Mouse (Mus musculus): ENCODE data around the gene Prkci.

Prkci gene

DNA sequence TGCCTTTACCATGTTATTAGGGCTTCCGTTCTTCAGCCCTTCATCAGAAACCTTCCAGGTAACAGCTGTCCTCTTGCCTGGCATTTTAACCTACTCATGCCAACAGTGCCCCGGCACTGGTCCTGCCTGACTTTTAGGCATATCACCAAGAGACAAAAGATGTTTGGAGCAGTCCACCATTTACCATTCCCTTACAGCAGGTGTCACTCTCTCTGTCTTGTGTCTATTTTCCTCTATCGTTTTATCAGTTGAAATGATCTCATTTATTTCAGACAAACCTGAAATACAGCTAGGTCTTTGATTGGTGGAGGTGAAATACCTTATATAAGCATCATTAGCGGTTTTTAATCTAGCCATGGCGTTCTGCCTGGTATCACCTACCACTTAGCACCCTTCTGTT, 53.5 kb downstream of the Prkci start:
- no peak for DNase-seq

DNA sequence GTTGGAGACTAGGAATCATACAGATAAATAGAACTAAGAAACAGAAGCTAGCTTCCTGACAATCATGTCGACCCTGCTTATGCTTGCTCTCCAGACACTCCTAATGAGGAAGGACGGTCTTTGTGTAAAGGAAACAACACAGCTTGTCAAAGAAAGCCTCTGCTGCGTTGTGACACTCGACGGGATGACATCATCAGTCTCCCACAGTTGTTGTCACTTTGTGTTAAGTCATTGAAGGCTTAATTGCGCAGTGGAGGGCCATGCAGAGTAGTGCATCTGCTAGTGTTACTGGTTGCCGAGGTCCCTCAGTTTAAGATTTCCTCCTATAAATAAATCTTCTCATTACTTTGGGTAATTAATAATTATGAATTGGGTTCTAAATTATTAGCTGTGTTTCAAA, 54.8 kb downstream of the Prkci start:
- DNase-seq: no peak

DNA sequence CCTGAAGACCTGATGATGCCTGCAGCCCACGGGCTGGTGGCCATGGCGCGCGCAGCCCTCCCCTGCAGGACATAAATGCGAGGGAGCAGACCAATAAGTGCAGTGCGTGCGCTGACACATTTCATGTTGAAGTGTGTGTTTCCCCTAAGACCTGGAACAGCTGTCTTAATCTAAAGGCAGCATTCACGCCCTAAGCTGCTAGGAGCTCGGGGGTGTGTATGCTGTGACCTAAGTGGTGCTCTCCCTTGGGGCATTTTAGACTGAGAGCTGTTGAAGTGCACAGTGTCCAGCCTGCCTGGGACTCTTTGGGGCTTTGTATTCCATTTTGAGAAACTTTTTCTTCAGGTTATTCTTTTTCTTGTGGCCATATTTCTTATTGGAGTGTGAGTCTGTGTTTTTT, 56.2 kb downstream of the Prkci start:
- DNase-seq: no peak

DNA sequence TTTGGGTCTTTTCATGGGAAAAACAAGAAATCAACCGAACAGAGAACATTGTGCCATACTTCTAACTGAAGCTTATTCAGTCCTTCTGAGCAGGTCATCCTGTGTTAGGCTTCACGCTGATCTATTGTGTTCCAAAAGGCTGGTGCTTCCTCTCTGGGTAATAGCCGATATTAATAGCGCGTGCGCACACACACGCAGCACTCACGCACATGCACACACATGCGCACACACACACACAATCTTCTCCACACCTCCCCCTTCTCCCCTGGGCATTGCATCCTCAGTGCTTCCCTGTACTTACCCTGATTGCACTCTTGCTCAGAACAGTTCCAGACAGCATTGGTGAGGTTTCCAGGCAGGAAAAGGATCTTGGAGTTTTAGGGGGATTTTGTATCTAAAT, 57.6 kb downstream of the Prkci start:
- no peak for DNase-seq

DNA sequence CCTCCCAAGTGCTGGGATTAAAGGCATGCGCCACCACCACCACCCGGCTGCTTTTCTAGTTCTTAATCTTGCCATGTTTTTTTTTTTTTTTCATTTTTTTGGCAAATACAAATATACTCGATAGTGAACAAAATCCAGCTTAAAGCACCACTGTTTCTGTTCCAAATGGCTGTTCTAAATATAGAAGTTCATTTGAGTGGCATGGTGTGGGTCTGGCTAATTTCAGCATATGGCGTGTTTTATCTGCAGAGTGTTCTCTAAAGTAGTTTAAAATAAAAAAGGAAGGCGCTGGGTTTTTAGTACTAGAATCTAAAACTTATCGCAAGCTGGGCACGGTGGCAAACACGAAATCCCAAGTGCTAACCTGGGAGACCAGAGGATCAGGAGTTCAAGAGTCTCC, 59.3 kb downstream of the Prkci start:
- no peak for DNase-seq

DNA sequence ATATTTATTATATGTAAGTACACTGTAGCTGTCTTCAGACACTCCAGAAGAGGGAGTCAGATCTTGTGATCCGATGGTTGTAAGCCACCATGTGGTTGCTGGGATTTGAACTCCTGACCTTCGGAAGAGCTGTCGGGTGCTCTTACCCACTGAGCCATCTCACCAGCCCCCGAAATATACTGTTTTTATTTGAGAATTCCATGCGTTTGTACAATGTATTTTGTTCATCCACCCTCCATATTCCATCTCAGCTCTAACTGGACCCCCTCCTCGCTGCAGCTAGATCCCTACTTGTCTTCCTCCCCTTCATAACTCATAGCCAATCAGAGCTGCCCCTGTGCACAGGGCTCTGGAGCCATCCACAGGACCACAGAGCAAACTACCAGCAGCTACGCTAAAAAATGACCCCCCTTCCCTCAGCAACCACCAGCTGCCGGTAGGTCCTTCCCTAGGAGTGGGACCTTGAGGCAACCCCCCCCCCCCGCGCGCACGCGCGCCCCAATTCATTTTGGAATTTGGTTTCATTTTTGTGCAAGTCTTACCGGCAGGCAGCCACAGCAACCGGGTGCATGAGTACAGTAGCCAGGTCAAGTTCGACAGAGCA, 60.6 kb downstream of the Prkci start:
- no peak for DNase-seq

DNA sequence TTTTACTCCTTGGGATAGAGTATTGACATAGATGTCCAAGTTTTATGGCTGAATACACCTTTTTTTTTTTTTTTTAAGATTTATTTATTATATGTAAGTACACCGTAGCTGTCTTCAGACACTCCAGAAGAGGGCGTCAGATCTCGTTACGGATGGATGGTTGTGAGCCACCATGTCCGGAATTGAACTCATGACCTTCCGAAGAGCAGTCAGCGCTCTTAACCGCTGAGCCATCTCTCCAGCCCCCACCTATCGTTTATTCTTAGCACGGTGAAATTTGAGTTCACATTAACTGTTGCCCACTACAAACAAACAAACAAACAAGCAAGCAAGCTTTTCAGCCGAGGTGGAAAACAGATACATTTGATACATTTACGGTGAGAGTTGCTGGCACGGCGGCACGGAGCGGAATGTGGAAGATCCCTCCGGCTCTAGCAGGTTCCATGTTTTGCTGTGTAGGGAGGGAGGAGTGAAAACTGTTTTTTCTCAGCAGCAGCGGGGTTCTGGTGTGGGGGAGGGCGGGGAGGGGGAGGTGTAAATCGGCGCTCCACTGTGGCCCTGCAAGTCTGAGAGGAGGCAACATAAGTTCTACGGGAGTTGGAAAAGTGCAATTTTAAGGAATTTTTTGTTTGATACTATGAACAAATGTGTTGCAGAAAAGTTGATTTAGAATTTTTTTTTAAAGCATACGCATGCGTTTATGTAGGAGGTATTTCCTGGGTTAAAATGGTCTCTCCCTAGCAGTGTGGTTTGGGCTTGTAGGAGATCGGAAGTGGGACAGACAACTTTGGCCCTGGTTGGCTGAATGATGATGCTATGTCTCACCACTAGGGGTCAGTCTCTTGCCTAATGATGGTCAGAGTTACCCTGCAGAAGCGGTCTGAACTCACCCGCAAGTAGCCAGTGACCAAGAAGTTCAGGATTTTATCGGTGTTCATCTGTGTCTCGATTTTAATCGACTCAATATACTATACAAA, 61.4 kb downstream of the Prkci start:
- peak; percentile 95 for DNase-seq

DNA sequence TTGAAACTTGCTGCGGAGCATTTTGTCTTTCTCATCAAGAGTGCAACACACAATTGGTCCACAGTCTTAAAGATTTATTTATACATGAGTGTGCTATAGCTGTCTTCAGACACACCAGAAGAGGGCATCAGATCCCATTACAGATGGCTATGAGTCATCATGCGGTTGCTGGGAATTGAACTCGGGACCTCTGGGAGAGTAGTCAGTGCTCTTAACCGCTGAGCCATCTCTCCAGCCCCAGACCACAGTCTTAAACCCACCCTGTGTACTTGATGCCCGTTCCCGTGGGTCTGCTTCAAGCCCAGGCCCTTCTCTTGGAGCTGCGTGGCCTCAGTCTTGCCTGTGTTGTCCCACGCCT, 65.2 kb downstream of the Prkci start:
- no peak for DNase-seq

DNA sequence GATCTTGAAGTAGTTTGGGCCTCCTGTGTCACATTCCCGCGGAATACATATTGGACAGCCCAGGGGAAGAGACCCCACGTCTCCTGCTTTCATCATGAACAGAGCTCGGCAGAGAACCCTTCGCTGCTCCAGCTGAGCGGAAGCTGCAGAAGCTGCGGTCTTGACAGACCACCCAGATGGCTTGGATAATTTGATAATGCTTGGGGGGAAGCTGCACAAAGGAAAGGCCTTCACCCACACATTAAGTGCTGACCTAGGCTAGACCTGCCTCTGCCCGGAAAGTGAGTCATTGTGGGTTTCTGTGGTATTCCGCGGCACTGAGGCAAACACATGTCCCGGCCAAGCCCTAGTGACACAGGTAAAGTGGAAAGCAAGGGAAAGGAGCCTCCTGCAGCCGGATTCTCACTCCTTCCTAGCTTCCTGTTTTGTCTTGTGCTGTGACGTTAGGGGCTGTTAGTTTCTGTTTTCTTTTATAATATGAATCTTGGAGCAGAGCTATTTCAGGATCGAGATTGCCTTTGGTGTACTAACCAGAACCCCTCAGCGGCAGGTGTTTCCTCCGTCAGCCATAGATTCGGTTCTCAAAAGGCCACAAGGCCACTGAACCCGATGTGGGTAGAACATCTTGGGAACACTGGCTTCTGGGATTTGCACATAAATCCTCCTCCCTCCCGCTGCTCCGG, 65.7 kb downstream of the Prkci start:
- peak; percentile 36 for DNase-seq

DNA sequence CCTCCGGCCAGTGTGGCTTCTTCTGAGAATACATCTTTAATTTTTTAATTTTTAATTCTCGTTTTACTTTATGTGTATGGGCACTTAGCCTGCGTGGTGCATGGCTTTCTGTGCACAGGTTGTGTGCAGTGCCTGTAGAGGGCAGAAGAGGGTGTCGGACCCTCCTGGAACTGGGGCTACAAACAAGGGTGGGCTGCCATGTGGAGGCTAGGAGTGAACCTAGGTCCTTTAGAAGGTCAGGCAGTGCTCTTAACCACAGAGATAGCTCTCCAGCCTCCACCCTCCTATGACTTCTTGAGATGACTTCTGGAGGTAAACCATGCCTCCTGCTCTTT, 66.2 kb downstream of the Prkci start:
- DNase-seq: no peak

DNA sequence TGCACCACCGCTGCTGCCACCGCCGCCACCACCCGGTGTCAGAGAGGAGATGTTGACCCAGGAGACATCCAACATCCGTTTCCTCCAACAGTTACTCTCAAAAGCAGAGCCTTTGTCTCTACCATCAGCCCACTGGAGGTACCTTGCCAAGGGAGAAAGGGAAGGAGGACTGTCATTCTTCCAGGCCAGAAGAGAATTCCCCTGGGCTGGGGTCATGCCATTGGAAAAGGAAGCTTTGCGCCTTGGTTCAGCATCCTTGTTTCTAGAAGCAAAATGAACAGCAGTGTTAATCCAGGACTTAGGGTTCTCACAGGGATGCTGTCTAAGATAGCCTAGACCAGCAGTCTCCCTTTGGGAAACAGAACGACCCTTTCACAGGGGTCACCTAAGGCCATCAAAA, 66.8 kb downstream of the Prkci start:
- no peak for DNase-seq

DNA sequence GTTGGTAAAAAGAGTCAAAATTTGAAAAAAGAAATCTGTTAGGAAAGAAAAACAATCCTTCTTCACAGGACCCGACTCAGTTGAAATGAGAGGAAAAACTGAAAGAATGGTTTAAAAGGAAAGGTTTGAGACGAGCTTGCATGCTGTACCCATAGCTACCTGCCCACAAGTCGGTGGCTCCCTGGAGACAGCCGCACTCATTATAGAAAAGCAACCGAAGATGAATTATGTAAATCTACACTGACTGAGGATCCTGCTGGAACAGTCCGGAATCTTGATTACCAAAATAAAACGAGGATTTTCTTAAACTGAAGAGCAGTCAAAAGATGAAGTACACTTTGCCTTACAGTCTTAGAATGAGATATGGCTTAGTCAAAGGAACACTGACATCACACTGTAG, 72.9 kb downstream of the Prkci start:
- no peak for DNase-seq

DNA sequence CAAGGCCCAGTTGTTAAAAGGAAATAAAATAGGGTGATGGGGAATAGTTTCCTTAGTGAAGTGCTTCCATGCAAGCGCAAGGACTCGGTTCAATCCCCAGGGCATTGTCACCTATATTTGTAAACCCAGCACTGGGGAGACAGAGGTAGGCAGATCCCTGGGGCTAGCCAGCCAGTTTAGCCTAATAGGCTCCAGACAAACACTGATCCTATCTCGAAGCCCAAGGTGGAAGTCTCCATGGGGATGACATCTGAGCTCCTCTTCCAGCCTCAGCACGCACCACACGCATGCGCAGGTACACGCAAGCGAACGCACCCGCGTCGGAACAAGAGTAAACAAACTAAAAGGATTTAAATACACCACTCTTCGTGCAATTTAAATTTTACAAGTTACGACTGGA, 76.3 kb downstream of the Prkci start:
- DNase-seq: no peak

DNA sequence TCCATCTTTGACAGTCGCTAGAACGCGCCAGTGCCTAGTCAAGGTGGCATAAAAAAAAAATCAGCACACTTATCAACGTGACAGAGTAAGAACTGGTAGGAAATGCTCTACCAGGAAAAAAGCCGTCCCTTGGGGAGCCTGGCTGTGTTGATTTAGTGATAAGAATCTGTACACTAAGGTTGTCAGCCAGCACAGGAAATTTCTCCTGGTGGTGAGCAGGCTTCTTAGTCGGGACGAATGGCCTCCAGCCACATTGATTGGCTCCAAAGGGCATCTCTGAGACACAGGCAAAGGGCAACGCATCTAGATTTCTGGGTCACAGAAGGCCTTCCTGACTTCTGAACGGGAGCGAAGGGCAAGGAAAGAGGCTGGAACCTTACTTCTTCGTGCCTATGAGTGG, 80.3 kb downstream of the Prkci start:
- peak; percentile 57 for DNase-seq

DNA sequence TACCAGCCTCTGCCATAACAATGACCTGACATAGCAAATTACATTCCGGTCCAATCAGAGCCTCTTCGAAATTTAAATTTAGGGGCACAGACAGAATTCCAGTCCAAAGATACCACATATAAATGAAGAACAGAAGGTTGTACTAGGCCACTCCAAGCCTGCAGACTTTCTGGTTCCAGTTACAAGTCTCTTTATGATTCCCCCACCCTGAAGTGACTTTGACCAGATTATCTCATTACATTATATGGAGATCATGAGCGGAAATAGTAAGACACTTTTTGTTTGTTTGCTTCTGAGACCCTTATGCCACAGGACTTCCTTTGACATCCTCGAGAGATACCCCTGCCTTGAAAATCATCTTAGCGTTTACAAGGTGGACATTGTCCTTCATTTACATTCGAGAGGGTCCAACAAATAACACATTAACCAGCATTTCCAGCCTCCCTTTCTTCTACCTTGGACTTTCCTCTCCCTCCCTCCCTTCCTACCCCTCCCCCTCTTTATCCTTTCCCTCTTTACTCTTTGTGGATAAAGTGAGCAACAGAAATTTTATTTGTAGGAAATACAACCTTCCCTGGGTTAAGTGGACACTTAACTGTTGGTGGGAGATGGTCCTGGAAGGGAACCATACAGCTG, 81.6 kb downstream of the Prkci start:
- no peak for DNase-seq

DNA sequence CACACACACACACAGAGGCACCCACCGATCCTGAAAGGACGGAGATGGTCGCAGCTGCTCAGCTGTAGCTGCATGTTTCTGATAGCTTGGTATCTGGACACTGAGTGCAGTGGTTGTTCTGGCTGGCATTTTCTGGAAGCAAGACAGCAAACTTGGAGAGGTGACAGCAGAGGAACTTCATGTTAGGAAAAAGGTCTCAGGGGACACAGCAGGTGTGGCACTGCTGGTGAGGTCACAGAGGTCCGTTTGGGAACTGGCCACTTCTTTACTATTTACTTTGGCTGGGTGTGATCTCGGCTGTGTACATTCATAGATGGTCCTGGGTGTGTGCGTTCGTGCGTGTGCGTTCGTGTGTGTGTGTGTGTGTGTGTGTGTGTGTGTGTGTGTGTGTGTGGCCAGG, 83.9 kb downstream of the Prkci start:
- peak; percentile 49 for DNase-seq

DNA sequence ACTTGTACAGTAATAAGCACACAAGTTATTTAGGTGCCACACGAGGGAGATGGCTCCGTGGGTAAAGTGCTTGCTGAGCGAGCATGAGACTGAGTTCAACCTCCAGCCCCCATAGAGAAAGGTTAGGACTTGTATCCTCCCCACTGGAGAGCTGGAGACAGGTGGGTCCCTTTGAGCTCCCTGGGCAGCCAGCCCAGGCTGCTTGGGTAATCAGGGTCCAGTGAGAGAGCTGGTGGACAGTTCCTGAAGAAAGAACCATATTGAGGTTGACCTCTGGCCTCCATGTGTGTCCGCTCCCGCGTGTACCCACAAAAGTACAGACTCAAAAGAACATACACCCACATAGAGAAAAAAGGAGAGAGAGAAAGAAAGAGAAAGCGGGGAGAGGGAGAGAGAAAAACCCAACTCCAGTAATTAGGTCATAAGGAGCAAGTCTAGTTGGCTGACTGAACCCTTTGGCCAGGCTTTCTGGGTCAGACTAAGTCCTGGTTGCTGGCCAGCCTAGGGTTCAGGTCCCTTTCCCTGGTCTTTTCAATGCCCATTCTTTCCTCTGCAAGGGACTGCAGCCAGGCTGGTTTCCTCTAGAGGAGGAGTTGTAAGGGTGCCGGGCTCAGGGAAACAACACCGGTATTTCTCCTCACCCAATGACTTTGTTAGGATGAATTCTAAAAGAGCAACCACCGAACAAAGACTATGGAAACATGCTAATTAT, 85.4 kb downstream of the Prkci start:
- no peak for DNase-seq

DNA sequence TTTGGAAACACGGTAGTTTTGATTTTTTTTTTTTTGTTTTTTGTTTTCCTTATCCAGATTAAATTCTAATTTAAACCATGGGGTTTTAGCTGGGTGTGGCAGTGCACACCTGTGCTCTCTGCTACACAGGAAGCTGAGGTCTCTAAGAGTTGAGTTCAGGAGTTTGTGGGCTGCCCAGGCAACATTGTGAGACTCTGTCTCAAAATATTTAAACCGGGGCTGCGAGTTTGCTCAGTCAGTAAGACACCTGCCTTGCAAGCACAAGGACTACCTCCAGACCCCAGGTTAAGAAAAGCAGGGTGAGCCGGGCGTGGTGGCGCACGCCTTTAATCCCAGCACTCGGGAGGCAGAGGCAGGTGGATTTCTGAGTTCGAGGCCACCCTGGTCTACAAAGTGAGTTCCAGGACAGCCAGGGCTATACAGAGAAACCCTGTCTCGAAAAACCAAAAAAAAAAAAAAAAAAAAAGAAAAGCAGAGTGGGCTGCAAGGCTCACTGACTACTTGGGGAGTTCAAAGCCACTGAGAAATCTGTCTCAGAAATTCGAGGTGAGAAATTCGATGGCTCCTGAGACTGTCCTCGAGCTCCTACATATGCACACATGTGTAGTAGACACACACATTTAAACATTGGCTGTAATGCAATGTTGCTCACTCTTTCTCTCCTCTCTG, 87.4 kb downstream of the Prkci start:
- DNase-seq: no peak

DNA sequence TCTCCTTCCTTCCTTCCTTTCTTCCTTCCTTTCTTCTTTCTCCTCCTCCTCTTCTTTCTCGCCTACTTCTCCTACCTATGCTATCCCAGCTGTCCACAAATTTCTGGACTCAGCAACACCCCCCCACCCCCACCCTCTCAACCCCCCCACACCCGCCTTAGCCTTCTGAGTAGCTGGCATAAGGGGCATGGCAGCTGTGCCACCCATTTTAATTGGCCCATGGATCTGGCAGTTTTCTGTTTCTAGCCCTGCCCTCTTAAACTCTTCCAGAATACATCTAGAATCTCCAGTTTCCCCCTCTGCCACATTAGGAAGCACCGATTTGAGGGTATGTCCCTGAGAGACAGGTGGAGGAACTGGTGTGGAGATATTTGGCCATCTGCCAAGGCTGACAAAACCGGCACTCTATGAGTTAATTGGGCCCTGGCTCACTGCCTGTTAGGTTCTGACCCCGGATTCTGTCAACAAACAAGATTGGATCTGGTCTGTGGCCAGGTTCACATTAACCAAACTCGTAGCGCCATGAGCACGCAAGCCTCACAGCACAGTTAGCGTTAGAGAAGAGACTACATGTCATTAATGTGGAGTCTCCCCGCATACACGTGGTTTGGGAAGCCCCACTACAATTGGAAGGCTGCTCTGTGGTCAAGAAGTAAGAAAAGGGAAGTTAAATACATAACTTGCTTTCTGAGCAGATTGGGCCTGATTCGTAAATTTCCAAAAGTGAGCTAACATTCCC, 88.1 kb downstream of the Prkci start:
- DNase-seq: peak; percentile 69

DNA sequence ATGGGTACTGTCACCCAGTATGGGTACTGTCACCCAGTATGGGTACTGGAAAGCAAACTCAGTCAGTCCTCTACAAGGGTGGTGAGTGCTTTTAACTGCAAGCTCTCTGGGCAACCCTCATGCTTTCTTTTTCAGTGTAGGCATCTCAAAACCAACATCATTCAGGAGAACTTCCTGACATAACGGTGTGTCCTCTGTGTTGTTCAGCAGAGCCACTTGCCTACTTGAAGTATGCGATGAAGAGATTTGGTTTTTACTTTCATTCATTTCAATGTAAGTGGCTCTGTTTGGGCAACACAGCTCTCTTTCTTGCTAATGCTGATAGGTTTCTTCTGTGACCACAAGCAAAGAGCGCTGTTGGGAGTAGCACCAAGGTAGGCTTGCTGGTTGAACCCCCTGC, 89.5 kb downstream of the Prkci start:
- DNase-seq: no peak
